Mouse (Mus musculus) small intestine, adult 2 months (tissue): ENCODE data around the gene Pttg1ip.

Experiments
- CTCF ChIP-seq: fragments of 200-500 bp; IDR thresholded peaks from 2 replicates; pipeline ENCODE4 v1.5.1; 2012; ENCODE audit warnings: low read depth, mild to moderate bottlenecking, control low read depth, inconsistent platforms, low read length, moderate library complexity, mixed read lengths; ENCODE audit not compliant: insufficient replicate concordance, insufficient read length; ENCODE audit errors: extremely low read depth
- POLR2A ChIP-seq: fragments of 200-500 bp; IDR thresholded peaks from 2 replicates; pipeline ENCODE4 v1.6.1; 2012; ENCODE audit warnings: low read depth, mild to moderate bottlenecking, control low read depth, inconsistent platforms, low read length, moderate library complexity

DNA sequence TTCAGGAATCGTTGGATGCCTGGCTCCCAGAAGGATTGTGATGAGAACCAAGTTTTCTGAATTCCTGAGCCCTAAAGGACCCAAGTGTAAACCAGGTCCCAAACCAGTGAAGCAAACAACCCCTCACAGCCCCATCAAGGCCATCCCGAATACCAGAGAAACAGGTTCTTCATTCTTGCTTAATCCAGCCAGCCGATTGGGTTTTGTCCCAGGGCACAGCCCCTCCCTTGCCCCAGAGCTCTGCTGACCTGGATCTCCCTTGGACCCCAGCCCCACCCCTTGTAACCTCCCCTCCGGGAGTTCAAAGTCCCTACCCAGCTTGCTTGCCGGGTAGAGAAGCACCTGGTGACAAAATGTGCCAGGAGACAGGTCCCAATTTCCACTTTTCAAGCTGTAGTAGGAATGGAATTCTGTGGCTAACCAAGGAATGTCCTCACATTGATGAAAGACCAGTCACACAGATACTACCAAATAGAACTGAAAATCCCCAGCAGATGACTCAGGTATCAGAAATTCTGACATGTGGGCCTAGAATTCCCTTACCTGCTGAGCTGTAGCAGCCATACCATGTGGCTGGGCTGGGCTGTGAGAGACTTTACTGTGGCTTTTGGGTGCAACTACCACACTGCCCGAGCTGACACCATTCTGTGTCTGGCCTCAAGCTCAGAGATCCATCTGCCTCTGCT is 11.4 kb upstream of the Pttg1ip start:
- TF ChIP-seq POLR2A: no peak
- no peak for TF ChIP-seq CTCF
